ENCODE assay signal across 8 mouse cellular contexts in the genomic region with DNA sequence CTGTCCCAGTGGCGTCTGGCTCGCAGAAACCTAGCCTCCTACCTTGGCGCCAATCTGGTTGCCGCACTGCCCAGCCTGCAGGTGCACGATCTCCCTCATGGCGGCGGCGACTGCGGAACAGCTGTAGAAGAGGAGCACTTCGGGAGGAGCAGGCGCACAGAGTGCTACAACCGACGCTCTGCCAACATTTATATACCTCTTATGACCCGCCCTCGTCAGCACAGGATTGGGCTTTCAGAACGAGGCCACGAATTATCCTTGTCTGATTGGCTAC. TPM values are rescaled to one million over a fixed set of nuclear protein-coding genes. Genes with fewer than 3 reads are reported as not detected.
DNase-seq lines count a peak whose midpoint lies in the region; ATAC-seq and TF ChIP-seq lines count a peak whose summit lies in the region.

A gene (minus strand): TSS at position 211 of the 274 bp plus-strand sequence.

- in situ Hi-C loops in ES-E14 (cut with MboI; ENCODE audit: low sequenced_read_pairs in 2 of 2, unreplicated experiment in 2 of 2): no loop called here

- H3K4me1 ChIP-seq in ES-E14 (ENCODE audit: control insufficient read depth in 2 of 2, insufficient read depth in 2 of 2, low read length in 2 of 2, poor library complexity in 1 of 2): peaks cover 6 to 21% of the 10 kb centered on the region in 2 experiments; a peak in 3 of 4 replicates
- H3K4me1 ChIP-seq in forebrain, embryonic 12.5 days: peaks cover 22% of the 10 kb centered on the region
- H3K4me1 ChIP-seq in hindbrain, embryonic 10.5 days (replicated peaks): peaks cover 46% of the 10 kb centered on the region
- peaks cover 50% of the 10 kb centered on the region for H3K4me1 ChIP-seq in liver, embryonic 12.5 days
- H3K4me1 ChIP-seq in stomach, postnatal 0 days (replicated peaks; ENCODE audit: control insufficient read depth, insufficient read depth): no peaks in the 10 kb centered on the region

- peak within 1 kb of the TSS; percentile 88 to 98 for H3K4me3 ChIP-seq in ES-E14 (ENCODE audit: insufficient read depth in 1 of 2, low read depth in 1 of 2, low read length in 2 of 2, poor library complexity in 1 of 2, severe bottlenecking in 1 of 2)
- H3K4me3 ChIP-seq in forebrain, embryonic 12.5 days (replicated peaks): peak within 1 kb of the TSS; percentile 90
- H3K4me3 ChIP-seq in hindbrain, embryonic 10.5 days: peak within 1 kb of the TSS; percentile 90
- peak within 1 kb of the TSS; percentile 99 for H3K4me3 ChIP-seq in liver, embryonic 12.5 days
- peak within 1 kb of the TSS; percentile 80 for H3K4me3 ChIP-seq in stomach, postnatal 0 days (ENCODE audit: low read depth, low read length)

- peaks cover 25% of the 10 kb centered on the region for H3K36me3 ChIP-seq in ES-E14 (ENCODE audit: control insufficient read depth, insufficient read depth, low read length, poor library complexity, severe bottlenecking)
- peaks cover 13% of the 10 kb centered on the region for H3K36me3 ChIP-seq in forebrain, embryonic 12.5 days (replicated peaks)
- H3K36me3 ChIP-seq in hindbrain, embryonic 10.5 days: peaks cover 27% of the 10 kb centered on the region
- H3K36me3 ChIP-seq in liver, embryonic 12.5 days: peaks cover 28% of the 10 kb centered on the region
- H3K36me3 ChIP-seq in stomach, postnatal 0 days (ENCODE audit: control insufficient read depth, insufficient read depth, low read length): no peaks in the 10 kb centered on the region

- peak; percentile 47 for TF ChIP-seq CTCF in stomach, postnatal 0 days (IDR thresholded peaks at IDR 0.05; ENCODE audit: low read depth)

- peak within 1 kb of the TSS; percentile 99 for H3K9ac ChIP-seq in ES-E14 (ENCODE audit: insufficient read depth, low read depth, low read length, poor library complexity, severe bottlenecking)
- peak within 1 kb of the TSS; percentile 84 for H3K9ac ChIP-seq in forebrain, embryonic 12.5 days
- H3K9ac ChIP-seq in liver, embryonic 12.5 days: peak within 1 kb of the TSS; percentile 95
- H3K9ac ChIP-seq in stomach, postnatal 0 days (ENCODE audit: low read length): peak within 1 kb of the TSS; percentile 89

- no peaks in the 10 kb centered on the region for H3K9me3 ChIP-seq in ES-E14 (ENCODE audit: control insufficient read depth, insufficient read depth, low read depth, low read length)
- H3K9me3 ChIP-seq in forebrain, embryonic 12.5 days: no peaks in the 10 kb centered on the region
- no peaks in the 10 kb centered on the region for H3K9me3 ChIP-seq in hindbrain, embryonic 10.5 days
- no peaks in the 10 kb centered on the region for H3K9me3 ChIP-seq in liver, embryonic 12.5 days (replicated peaks)
- H3K9me3 ChIP-seq in stomach, postnatal 0 days (ENCODE audit: control insufficient read depth, low read length): no peaks in the 10 kb centered on the region

- no peak for ATAC-seq in forebrain, embryonic 12.5 days (ENCODE audit: low FRiP score)
- no peak for ATAC-seq in liver, embryonic 12.5 days
- ATAC-seq in stomach, postnatal 0 days (ENCODE audit: low FRiP score, low TSS enrichment): no peak

- peak within 1 kb of the TSS; percentile 93 for H3K4me2 ChIP-seq in forebrain, embryonic 12.5 days
- peak within 1 kb of the TSS; percentile 88 for H3K4me2 ChIP-seq in liver, embryonic 12.5 days
- H3K4me2 ChIP-seq in stomach, postnatal 0 days (replicated peaks; ENCODE audit: low read depth): peak within 1 kb of the TSS; percentile 86

- peaks cover 6% of the 10 kb centered on the region; the same call in 1 of the 2 replicates for H3K27me3 ChIP-seq in forebrain, embryonic 12.5 days
- H3K27me3 ChIP-seq in hindbrain, embryonic 10.5 days (ENCODE audit: insufficient read depth, poor library complexity, severe bottlenecking): no peaks in the 10 kb centered on the region
- no peaks in the 10 kb centered on the region for H3K27me3 ChIP-seq in liver, embryonic 12.5 days (replicated peaks)
- no peaks in the 10 kb centered on the region for H3K27me3 ChIP-seq in stomach, postnatal 0 days (ENCODE audit: control insufficient read depth, insufficient read depth, low read length)

- no peak for DNase-seq in adrenal gland, adult 18-20 months (ENCODE audit: low spot score in 2 of 2)
- DNase-seq in adrenal gland, adult (ENCODE audit: inconsistent age in 2 of 2, low spot score in 1 of 2): no peak
- no peak for DNase-seq in ES-E14 (ENCODE audit: low read depth, low spot score)
- no peak for DNase-seq in hindbrain, embryonic 10.5 days (ENCODE audit: low spot score)
- no peak for DNase-seq in stomach, postnatal 0 days (ENCODE audit: low spot score)
- no peak for DNase-seq in cerebellum, postnatal 14 days

- peak; percentile 69 for TF ChIP-seq EP300 in stomach, postnatal 0 days (optimal IDR thresholded peaks at IDR 0.05)

- peak within 1 kb of the TSS; percentile 98 for H3K27ac ChIP-seq in ES-E14 (ENCODE audit: insufficient read depth, low read depth, low read length, poor library complexity, severe bottlenecking)
- peak within 1 kb of the TSS; percentile 99 for H3K27ac ChIP-seq in forebrain, embryonic 12.5 days
- peak within 1 kb of the TSS; percentile 97 for H3K27ac ChIP-seq in hindbrain, embryonic 10.5 days
- peak within 1 kb of the TSS; percentile 100 for H3K27ac ChIP-seq in liver, embryonic 12.5 days
- H3K27ac ChIP-seq in stomach, postnatal 0 days (replicated peaks): peak within 1 kb of the TSS; percentile 98

- under 1% methylated on average over 17 of the region's 17 CpGs for WGBS in forebrain, embryonic 12.5 days
- under 1% methylated on average over 17 of the region's 17 CpGs for WGBS in hindbrain, embryonic 10.5 days
- 0% methylated on average over 17 of the region's 17 CpGs for WGBS in liver, embryonic 12.5 days (ENCODE audit: insufficient replicate concordance)
- under 1% methylated on average over 17 of the region's 17 CpGs for WGBS in stomach, postnatal 0 days

TF ChIP-seq in ES-E14, 5 proteins besides CTCF, POLR2A, EP300 and RAD21:
- TF ChIP-seq ZNF384 (IDR thresholded peaks at IDR 0.05; ENCODE audit: low read depth, low read length) (no peak), MAFK (IDR thresholded peaks at IDR 0.05; ENCODE audit: insufficient read depth, low read depth, low read length) (no peak), HCFC1 (IDR thresholded peaks at IDR 0.05; ENCODE audit: borderline replicate concordance, insufficient read depth, low read length) (0 out of 2 replicates have a peak, but pooled peaks have one; percentile 29), ZC3H11A (IDR thresholded peaks at IDR 0.05; ENCODE audit: borderline replicate concordance, low read depth, low read length) (no peak), CHD2 (IDR thresholded peaks at IDR 0.05; ENCODE audit: low read depth, low read length) (no peak; the same call in 1 of the 2 replicates)

RNA-seq across cellular contexts. Expression of the gene that starts here (rescaled TPM):
- 100 to 1,000 TPM; 284 to 287 TPM for total RNA-seq in adrenal gland, adult 18-20 months (2021)
- 745 and 819 TPM in 2 replicates for total RNA-seq in ES-E14 (2012; rRNA removed)
- polyA plus RNA-seq in forebrain, embryonic 12.5 days (2016; fragmentation: Nextera tagmentation; extraction: Ambion mirVana): 496 and 501 TPM in 2 replicates
- polyA plus RNA-seq in hindbrain, embryonic 10.5 days (2016; fragmentation: Nextera tagmentation; extraction: Ambion mirVana): 655 and 693 TPM in 2 replicates
- 901 and 931 TPM in 2 replicates for polyA plus RNA-seq in liver, embryonic 12.5 days (2016; fragmentation: Nextera tagmentation; extraction: Ambion mirVana)
- polyA plus RNA-seq in stomach, postnatal 0 days (2015; fragmentation: Nextera tagmentation; extraction: Ambion mirVana): 475 and 486 TPM in 2 replicates
